Mouse (Mus musculus) heart, adult 8-10 months (tissue): ENCODE measurements around the gene Sspo. TPM values are rescaled to one million over a fixed set of nuclear protein-coding genes. Genes with fewer than 3 reads are reported as not detected.
A peak's percentile ranks its signal among the peaks of the same experiment; 100 is the strongest.

Experiments used
- DNase-seq: peaks from one replicate; pipeline ENCODE4 v3.0.0; 2022; ENCODE audit warnings: low spot score
- total RNA-seq, 4 experiments: library from RNA; stranded (reverse); gene quantifications; 2 replicates each; pipeline ENCODE4 v1.2.4; 2022

Sspo gene
- total RNA-seq = under 1 TPM; 0.14 to 0.35 (median 0.31) TPM

DNA sequence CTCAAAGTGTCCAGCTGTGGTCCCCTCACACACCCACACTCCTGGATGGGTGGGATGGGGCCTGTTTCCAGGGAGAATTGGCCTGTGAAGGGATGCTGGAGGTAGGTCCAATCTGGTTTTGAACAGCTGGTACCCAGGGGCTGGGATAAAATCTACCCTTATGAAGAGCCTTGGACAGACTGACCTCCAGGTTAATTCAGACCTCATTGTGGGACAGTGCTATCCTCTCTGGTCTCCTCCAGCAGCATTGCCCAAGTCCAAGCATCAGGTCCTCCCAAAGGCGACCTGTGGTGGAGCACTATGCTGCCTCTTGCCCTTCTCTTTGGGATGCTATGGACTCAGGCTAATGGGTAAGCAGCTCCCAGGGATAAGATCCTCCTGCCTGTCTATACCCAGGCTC is at the start of gene Sspo:
Gene Sspo (plus strand): TSS at position 301 of the 400 bp plus-strand sequence.
- DNase-seq = no peak

- DNase-seq = no peak
Measured at GRCm38 (mm10) chr6:48399906-48400305, 48.1 kb upstream of the Sspo start.

GRCm38 (mm10) chr6:48404071-48404470 is 44.0 kb upstream of the Sspo start:
- no peak for DNase-seq

- DNase-seq = no peak
Measured at GRCm38 (mm10) chr6:48409726-48410343, 38.2 kb upstream of the Sspo start.

- DNase-seq = no peak
Measured at GRCm38 (mm10) chr6:48410551-48410950, 37.5 kb upstream of the Sspo start.

- peak; percentile 26 for DNase-seq
Measured at GRCm38 (mm10) chr6:48411193-48412092, 36.6 kb upstream of the Sspo start.

DNA sequence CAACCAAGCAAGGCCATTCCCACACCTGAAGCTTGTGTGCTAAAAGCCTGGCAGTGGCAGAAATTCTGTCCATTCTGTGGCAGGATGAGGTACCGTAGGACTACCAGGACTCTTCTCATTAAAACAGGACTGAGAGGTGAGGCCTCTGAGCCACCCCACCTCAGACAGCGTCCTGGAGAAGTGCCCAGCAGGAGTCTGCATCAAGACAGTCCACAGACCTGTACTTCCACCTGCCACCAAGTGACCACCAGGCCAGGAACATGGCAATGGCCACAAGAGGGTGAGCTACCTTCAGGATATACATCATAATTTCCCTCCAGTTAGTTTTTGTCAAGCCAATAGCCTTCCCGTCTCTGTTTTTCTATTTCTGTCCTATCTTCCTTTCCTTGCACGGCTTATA is 35.9 kb upstream of the Sspo start:
- no peak for DNase-seq

DNA sequence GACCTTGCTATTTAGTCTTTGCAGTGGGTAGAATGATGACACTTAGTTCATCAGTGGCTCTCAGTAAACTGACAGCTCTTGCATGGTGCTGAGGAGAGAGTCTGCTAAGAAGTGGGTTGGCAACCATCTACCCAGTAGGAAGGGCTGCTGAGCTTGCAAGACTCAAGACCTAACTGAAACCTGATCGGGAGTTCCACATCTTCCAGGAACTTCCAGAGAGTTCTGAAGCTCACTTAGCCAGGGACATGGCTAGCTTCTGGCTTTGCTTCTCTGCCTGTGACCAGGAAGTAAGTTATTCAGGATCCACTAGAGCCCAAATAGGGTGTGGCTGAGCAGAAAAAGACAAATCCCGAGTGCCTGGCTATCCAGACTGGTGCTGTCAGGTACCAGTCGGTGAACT is 35.4 kb upstream of the Sspo start:
- no peak for DNase-seq

DNA sequence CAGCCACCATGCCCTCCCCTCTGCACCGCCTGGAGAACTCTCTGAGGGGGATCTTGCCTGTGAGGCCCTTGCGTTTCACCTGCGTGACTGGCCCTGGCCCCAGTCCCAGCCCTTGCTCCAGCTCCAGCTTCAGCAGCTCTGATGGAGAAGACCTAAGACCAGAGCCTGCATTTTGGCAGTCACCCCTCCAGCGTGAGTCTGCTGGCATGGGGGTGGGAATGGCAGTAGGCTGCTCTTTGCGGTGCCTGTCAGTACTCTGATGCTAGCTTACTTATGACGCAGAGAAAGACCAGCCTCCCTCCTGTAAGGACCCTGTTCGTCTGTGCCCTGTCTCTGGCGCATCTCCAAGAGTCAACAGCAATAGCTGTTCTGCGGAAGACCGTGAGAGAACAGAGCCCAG is 34.9 kb upstream of the Sspo start:
- DNase-seq = no peak

GRCm38 (mm10) chr6:48414886-48415285 is 33.1 kb upstream of the Sspo start:
- no peak for DNase-seq

DNA sequence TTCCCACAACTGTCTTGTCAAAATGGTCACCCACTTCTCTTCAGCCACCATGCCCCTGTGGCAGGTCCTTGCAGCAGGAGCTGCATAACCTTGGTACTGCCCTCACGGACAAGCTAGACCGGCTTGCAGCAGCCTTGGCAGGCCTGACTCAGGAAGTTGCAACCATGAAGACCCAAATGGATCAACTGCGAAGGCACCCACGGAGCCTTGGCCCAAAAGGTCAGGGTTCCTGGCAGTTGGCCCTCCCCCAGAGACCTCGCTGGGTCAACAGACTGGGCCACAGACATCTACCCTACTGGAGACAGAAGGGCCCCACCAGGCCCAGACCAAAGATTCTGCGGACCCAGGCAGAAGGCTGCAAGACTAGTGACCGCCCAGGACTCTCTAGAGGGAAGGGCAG is 32.4 kb upstream of the Sspo start:
- no peak for DNase-seq

DNA sequence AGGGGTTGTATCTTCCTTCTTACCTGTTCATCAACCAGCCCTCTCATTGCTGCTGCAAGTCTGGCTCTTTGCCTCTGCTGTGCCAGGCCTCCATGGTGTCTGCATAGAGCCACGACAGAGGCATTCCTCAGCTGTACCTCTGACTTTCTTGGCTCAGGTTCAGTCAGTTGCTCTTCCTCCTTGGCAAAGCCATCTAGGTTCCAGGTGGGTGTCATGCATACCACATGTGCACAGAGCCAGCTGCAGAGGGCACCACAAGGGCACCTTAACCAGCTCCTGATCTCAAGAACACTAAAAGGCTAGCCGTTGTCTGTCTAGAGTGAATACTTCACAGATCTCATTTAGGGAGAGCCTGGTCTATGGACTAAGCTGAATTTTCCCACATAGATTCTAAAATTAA is 31.5 kb upstream of the Sspo start:
- no peak for DNase-seq

GRCm38 (mm10) chr6:48420647-48421046 is 27.4 kb upstream of the Sspo start:
- DNase-seq = no peak

- DNase-seq = no peak
Measured at GRCm38 (mm10) chr6:48423336-48423735, 24.7 kb upstream of the Sspo start.

- DNase-seq = no peak
Measured at GRCm38 (mm10) chr6:48424074-48424473, 24.0 kb upstream of the Sspo start.

DNA sequence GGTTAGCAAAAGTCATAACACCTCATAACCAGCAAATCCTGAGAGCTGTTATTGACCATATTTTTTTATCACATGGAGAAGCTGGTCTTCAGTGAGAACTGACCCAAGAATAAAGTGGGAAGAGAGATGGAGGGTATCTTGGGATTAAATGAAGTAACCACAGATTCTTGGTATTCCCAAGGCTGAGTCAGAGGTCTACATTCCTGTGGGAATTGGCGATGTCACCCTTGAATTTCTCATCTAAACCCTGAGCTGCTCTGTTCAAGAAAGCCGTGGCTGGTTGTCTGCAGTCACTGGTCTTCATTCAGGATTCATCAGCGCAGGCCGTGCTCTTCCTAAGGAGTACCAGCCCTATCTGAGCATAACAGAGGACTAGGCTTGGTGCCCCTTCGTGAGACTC is 21.1 kb upstream of the Sspo start:
- DNase-seq = no peak

DNA sequence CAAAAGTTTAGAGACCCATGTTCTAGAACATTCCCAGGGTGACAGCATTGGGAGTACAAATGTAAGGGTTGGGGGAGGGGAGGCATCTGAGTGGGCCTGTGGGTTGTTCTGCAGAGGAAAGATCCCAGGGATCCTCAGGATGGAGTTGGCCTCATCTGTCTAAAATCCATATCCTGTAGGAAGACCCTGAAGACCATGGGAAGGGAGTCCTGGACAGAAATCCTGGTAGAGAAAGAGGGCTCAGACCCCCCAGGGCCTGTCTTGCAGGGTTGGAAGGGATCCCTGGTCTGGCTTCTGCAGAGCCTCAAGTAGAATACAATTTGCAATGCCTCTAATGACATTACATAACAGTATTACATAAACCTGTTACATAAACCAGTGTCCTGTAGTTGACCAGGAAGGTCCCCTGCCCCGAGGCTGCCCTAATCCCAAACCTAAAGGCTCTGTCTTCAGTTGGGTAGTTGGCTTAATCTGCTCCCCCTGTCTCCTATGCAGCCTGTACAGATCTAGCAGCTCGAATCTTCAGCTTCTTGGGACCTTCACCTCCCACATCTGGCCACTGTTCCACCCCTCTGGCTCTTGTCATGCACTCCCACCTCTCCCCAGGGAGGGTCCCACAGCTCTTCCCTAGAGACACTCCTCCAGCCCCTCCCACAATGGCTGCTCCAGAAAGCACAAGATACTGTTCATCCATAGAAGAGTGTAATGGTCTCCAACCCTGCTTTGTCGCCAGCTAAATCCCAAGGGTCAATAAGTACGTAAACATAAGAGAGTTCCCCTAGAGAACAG is 19.1 kb upstream of the Sspo start:
- no peak for DNase-seq

GRCm38 (mm10) chr6:48430748-48431147 is 17.3 kb upstream of the Sspo start:
- DNase-seq = no peak

GRCm38 (mm10) chr6:48432893-48433816 is 14.9 kb upstream of the Sspo start:
- DNase-seq = no peak

DNA sequence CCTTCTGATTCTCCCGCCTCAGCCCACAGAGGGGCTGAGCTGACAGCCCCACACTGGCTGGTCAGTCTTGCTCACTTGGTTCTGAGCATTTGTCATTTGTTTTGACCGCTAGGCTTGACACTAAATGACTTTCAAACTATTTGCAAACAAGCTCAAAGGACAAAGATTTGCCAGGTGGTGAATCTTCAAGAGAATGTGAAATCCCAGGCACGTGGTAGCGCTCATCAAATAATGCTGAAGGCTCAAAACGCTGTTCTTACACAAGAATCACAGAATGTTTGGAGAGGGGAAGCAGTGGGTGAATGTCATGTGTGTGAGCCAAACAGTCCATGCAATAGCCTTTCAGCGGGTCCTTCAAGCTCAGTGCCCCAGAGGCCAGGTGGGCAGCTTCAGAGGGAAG is 13.4 kb upstream of the Sspo start:
- no peak for DNase-seq

GRCm38 (mm10) chr6:48435111-48435510 is 12.9 kb upstream of the Sspo start:
- no peak for DNase-seq
